Mouse (Mus musculus): ENCODE data around the gene Wdr38. TPM values are rescaled to one million over a fixed set of nuclear protein-coding genes. Genes with fewer than 3 reads are reported as not detected.

Wdr38 gene
- total and polyA plus RNA-seq, 2 experiments from 2014 or later: 0.66 to 1.2 TPM

GRCm38 (mm10) chr2:38964198-38964597, 33.1 kb upstream of the Wdr38 start:
- Histone ChIP-seq H3K27ac (no peak overlapping the region), H3K27me3 (ENCODE audit: insufficient read depth, low read length) (no peaks in the 10 kb centered on the region), H3K4me3 (ENCODE audit: low read length) (no peak overlapping the region), H3K4me1 (ENCODE audit: insufficient read depth, low read length) (no peaks in the 10 kb centered on the region), H3K4me2 (ENCODE audit: low read depth, low read length) (no peak overlapping the region), H3K9ac (replicated peaks; ENCODE audit: low read length) (no peak overlapping the region), H3K9me3 (ENCODE audit: low read length) (no peaks in the 10 kb centered on the region), H3K36me3 (ENCODE audit: insufficient read depth, low read length) (no peaks in the 10 kb centered on the region)
- DNase-seq (ENCODE audit: low spot score): no peak
- 44% methylated on average over 4 of the region's 4 CpGs for WGBS
- 0 out of 2 replicates have a peak, but pooled peaks have one; percentile 29 for ATAC-seq
- no peak for TF ChIP-seq CTCF (IDR thresholded peaks at IDR 0.05; ENCODE audit: low read depth)

GRCm38 (mm10) chr2:38969650-38970049, 27.6 kb upstream of the Wdr38 start:
- no peaks in the 10 kb centered on the region for H3K27me3 ChIP-seq (ENCODE audit: insufficient read depth, low read length)
- H3K4me1 ChIP-seq (ENCODE audit: insufficient read depth, low read length): no peaks in the 10 kb centered on the region
- no peak overlapping the region for H3K4me2 ChIP-seq (ENCODE audit: low read depth, low read length)
- no peak overlapping the region for H3K9ac ChIP-seq (replicated peaks; ENCODE audit: low read length)
- no peak overlapping the region for H3K27ac ChIP-seq
- ATAC-seq (no peak), DNase-seq (ENCODE audit: low spot score) (no peak)
- 92% methylated on average over 2 of the region's 2 CpGs for WGBS
- TF ChIP-seq CTCF (IDR thresholded peaks at IDR 0.05; ENCODE audit: low read depth): no peak
- H3K4me3 ChIP-seq (ENCODE audit: low read length): no peak overlapping the region
- no peaks in the 10 kb centered on the region for H3K9me3 ChIP-seq (ENCODE audit: low read length)
- no peaks in the 10 kb centered on the region for H3K36me3 ChIP-seq (ENCODE audit: insufficient read depth, low read length)

GRCm38 (mm10) chr2:38970057-38970456, 27.2 kb upstream of the Wdr38 start:
- 79% methylated on average over 5 of the region's 5 CpGs for WGBS
- H3K27ac ChIP-seq: no peak overlapping the region
- no peaks in the 10 kb centered on the region for H3K36me3 ChIP-seq (ENCODE audit: insufficient read depth, low read length)
- H3K4me2 ChIP-seq (ENCODE audit: low read depth, low read length): no peak overlapping the region
- H3K9me3 ChIP-seq (ENCODE audit: low read length): no peaks in the 10 kb centered on the region
- no peaks in the 10 kb centered on the region for H3K27me3 ChIP-seq (ENCODE audit: insufficient read depth, low read length)
- H3K9ac ChIP-seq (replicated peaks; ENCODE audit: low read length): no peak overlapping the region
- H3K4me3 ChIP-seq (ENCODE audit: low read length): no peak overlapping the region
- no peak for TF ChIP-seq CTCF (IDR thresholded peaks at IDR 0.05; ENCODE audit: low read depth)
- H3K4me1 ChIP-seq (ENCODE audit: insufficient read depth, low read length): no peaks in the 10 kb centered on the region
- DNase-seq (ENCODE audit: low spot score) (no peak), ATAC-seq (no peak)

- WGBS: 35% methylated on average over 2 of the region's 2 CpGs
- ATAC-seq (no peak), DNase-seq (ENCODE audit: low spot score) (no peak)
- H3K4me1 ChIP-seq (ENCODE audit: insufficient read depth, low read length): no peaks in the 10 kb centered on the region
- no peak overlapping the region for H3K4me2 ChIP-seq (ENCODE audit: low read depth, low read length)
- H3K9me3 ChIP-seq (ENCODE audit: low read length): no peaks in the 10 kb centered on the region
- H3K36me3 ChIP-seq (ENCODE audit: insufficient read depth, low read length): no peaks in the 10 kb centered on the region
- no peak for TF ChIP-seq CTCF (IDR thresholded peaks at IDR 0.05; ENCODE audit: low read depth)
- H3K27me3 ChIP-seq (ENCODE audit: insufficient read depth, low read length): no peaks in the 10 kb centered on the region
- H3K4me3 ChIP-seq (ENCODE audit: low read length): no peak overlapping the region
- H3K27ac ChIP-seq: no peak overlapping the region
- H3K9ac ChIP-seq (replicated peaks; ENCODE audit: low read length): no peak overlapping the region
Observed at GRCm38 (mm10) chr2:38973223-38973622, 24.1 kb upstream of the Wdr38 start.

- DNase-seq (ENCODE audit: low spot score): no peak
- H3K27me3 ChIP-seq (ENCODE audit: insufficient read depth, low read length): no peaks in the 10 kb centered on the region
- no peaks in the 10 kb centered on the region for H3K36me3 ChIP-seq (ENCODE audit: insufficient read depth, low read length)
- WGBS: 70% methylated on average over 7 of the region's 7 CpGs
- no peak overlapping the region for H3K9ac ChIP-seq (replicated peaks; ENCODE audit: low read length)
- no peak overlapping the region for H3K27ac ChIP-seq
- H3K4me3 ChIP-seq (ENCODE audit: low read length): no peak overlapping the region
- H3K4me1 ChIP-seq (ENCODE audit: insufficient read depth, low read length): no peaks in the 10 kb centered on the region
- H3K4me2 ChIP-seq (ENCODE audit: low read depth, low read length): no peak overlapping the region
- ATAC-seq: no peak
- H3K9me3 ChIP-seq (ENCODE audit: low read length): no peaks in the 10 kb centered on the region
- TF ChIP-seq CTCF (IDR thresholded peaks at IDR 0.05; ENCODE audit: low read depth): no peak
Observed at GRCm38 (mm10) chr2:38973701-38974100, 23.6 kb upstream of the Wdr38 start.

GRCm38 (mm10) chr2:38974171-38974570, 23.1 kb upstream of the Wdr38 start:
- no peak for ATAC-seq
- H3K27me3 ChIP-seq (ENCODE audit: insufficient read depth, low read length): no peaks in the 10 kb centered on the region
- no peak overlapping the region for H3K27ac ChIP-seq
- H3K4me2 ChIP-seq (ENCODE audit: low read depth, low read length): no peak overlapping the region
- DNase-seq (ENCODE audit: low spot score): no peak
- H3K36me3 ChIP-seq (ENCODE audit: insufficient read depth, low read length): no peaks in the 10 kb centered on the region
- WGBS: 29% methylated on average over 2 of the region's 2 CpGs
- no peak overlapping the region for H3K9ac ChIP-seq (replicated peaks; ENCODE audit: low read length)
- no peaks in the 10 kb centered on the region for H3K9me3 ChIP-seq (ENCODE audit: low read length)
- no peak for TF ChIP-seq CTCF (IDR thresholded peaks at IDR 0.05; ENCODE audit: low read depth)
- H3K4me1 ChIP-seq (ENCODE audit: insufficient read depth, low read length): no peaks in the 10 kb centered on the region
- H3K4me3 ChIP-seq (ENCODE audit: low read length): no peak overlapping the region

GRCm38 (mm10) chr2:38975181-38975580, 22.1 kb upstream of the Wdr38 start:
- no peak overlapping the region for H3K4me2 ChIP-seq (ENCODE audit: low read depth, low read length)
- WGBS: 85% methylated on average over 3 of the region's 3 CpGs
- DNase-seq (ENCODE audit: low spot score): no peak
- H3K27ac ChIP-seq: no peak overlapping the region
- no peaks in the 10 kb centered on the region for H3K4me1 ChIP-seq (ENCODE audit: insufficient read depth, low read length)
- no peak for ATAC-seq
- H3K36me3 ChIP-seq (ENCODE audit: insufficient read depth, low read length): no peaks in the 10 kb centered on the region
- H3K9ac ChIP-seq (replicated peaks; ENCODE audit: low read length): no peak overlapping the region
- no peaks in the 10 kb centered on the region for H3K27me3 ChIP-seq (ENCODE audit: insufficient read depth, low read length)
- TF ChIP-seq CTCF (IDR thresholded peaks at IDR 0.05; ENCODE audit: low read depth): no peak
- H3K9me3 ChIP-seq (ENCODE audit: low read length): no peaks in the 10 kb centered on the region
- no peak overlapping the region for H3K4me3 ChIP-seq (ENCODE audit: low read length)
